Mouse (Mus musculus) right cerebral cortex, postnatal 36 days (tissue): ENCODE measurements around the gene Cav1.

ENCODE experiments used
- DNase-seq, 2 experiments: peaks; one replicate each; pipeline ENCODE4 v3.0.0; 2022; ENCODE audit warnings: low spot score in 2 of 2, mixed read lengths in 1 of 2

The Cav1 gene

DNA sequence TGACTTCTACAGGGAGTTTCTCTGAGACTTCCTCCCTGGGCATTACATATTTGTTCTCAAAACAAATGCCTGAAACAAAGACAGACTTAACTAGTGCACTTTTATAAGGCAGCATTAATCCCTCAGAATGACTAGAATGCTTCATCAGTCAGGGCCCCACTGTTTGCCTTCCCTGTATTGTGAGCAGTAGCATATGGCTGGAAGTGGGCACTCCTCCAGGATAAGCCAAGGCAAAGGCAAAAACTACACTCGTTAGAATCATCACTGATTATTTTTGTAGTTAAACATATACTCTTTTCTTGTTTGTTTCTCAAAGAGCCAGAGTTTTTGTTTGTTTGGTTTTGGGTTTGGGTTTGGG lies 11.0 kb downstream of the Cav1 start:
- no peak for DNase-seq

DNA sequence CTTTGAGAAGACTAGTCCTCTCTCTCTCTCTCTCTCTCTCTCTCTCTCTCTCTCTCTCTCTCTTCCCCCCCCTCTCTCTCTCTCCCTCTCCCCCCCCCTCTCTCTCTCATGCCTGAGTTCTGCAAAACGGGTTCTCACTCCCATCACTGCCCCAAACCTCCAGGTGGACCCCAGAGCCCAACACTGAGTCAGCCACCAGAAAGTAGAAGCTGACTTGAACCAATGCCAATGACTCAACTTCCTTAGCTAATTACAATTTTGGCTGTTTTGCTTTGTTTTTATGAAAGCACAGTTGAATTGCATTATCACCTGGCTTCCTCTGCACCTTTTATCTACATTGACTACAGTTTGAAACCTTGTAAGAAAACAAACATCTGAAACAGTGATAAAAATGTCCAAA lies 11.8 kb downstream of the Cav1 start:
- no peak for DNase-seq

DNA sequence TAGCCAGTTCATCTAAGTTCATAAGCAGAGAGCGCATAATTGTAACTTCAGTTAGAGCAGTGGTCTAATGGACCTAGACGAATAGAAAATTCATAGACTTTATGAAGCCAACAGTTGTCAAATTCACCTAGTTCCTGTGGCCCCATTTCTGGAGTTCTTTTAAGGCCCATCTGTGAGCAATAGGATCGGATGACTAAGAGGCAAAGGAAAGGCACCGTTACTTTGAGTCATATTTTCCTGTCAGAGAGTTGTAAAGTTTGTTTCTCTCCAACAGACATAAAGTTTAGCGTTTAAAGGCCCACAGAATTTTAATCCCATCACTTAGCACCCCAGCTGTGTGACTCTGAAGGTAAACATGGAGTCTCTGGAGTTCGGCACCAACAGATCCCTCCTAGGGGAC lies 15.8 kb downstream of the Cav1 start:
- no peak for DNase-seq

DNA sequence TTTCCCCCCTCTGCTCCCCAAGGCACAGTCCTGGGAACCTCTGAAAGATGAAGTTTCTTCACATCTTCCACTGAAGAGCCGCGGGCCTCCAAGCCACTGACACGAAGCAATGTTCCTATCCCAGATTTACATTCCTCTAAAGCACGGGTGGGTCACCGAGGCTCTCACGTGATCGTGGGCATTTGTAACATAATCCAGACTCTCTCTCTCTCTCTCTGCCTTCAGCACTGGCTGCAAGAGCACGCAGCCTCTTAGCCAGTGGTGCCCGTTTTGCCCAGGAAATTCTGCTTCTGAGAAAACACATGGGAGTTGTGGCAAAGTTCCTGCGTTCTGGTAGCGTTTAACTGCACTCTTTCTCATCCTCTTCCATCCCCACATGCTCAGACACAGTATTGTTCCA lies 21.1 kb downstream of the Cav1 start:
- DNase-seq, result no peak

DNA sequence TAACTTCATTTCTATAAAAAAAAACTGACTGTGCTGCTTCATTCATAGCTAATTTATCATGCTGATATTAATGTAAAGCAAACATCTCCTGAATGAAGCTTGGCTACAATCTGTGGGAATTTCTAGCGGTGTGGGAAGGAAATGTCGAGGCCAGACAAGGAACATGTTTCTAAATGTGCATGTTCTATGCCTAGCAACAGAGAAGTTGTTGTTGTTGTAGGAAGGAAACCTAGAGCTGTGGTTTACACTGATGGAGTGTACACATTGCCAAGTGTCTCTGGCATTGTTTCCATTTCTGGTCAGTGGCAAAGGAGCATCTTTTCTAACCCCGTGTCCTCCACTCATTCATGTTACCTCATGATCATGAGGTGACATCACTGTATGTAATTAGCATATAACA lies 23.7 kb downstream of the Cav1 start:
- DNase-seq, result no peak

DNA sequence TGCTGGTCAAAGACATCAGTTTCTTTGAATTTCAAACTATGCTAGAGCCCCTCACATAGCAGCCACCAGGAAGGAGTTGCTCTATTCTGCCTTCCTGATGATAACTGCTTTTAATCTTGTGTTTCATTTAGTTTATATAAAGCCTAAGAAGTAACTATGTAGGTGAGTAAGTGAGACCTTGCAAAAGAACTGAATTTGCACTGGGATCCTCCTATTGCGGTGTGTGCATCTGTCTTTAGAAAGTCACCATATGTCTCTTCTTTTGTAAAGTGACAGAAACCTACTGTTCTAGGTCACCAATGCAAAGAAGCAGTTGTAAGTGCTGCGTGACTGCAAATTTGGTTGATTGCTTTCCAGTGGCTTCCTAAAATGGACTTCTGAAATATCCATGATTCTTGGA lies 31.6 kb downstream of the Cav1 start:
- DNase-seq, result peak in 1 of 2 experiments; percentile 14

DNA sequence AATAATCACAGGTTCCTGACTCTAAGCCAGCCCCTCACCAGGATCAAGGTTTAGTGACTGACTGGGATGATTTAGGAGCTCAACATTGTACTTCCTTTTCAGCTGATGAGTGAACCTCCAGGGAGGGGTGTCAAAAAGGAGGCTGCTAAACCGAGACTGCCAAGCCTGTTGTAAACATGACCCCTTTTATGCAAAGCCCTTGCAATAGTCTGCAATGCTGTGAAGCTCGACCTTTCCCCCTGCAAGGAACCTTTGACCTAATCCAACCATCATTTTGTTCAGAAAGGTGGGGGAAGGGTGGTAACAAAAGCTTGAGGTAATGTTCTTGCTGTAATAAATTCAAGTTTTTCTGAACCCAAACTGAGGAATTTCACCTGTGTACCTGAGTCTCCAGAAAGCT lies 34.3 kb downstream of the Cav1 start:
- no peak for DNase-seq

DNA sequence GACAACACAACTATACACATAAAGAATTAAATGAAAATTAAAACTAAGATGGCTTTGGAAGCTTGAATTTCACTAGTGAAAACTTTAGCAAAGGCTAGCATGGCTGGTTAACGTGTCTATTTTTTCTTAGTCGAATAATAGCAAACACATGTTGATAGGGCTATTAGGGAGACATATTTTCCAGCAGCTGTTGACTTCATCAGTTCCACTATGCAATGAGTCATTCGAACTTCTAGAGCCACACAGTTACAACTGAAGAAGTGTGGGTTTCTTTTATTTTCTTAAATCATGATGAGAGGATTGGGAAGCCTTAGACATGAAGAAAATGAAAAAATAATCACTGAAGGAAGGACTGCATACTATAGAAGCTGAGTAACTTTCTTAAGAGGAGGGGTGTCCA lies 41.9 kb downstream of the Cav1 start:
- no peak for DNase-seq

DNA sequence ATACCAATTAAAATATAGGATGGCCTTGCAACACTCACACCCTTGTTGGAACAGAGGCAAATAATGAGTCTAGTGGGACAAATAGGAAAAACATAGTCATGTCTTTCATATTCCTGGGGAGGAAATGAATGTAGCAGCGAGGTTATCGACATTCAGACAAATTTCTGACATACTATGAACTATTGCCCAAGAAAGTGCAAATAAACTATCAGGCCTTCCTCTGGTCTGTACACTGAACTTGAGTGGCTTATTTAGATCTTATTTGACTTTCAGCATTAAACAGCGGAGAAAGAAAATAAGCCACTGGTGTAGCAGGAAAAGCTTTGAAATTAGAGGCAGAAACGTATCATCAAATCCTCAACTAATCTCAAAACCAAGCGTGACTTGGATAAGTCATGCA lies 44.7 kb downstream of the Cav1 start:
- DNase-seq, result no peak

DNA sequence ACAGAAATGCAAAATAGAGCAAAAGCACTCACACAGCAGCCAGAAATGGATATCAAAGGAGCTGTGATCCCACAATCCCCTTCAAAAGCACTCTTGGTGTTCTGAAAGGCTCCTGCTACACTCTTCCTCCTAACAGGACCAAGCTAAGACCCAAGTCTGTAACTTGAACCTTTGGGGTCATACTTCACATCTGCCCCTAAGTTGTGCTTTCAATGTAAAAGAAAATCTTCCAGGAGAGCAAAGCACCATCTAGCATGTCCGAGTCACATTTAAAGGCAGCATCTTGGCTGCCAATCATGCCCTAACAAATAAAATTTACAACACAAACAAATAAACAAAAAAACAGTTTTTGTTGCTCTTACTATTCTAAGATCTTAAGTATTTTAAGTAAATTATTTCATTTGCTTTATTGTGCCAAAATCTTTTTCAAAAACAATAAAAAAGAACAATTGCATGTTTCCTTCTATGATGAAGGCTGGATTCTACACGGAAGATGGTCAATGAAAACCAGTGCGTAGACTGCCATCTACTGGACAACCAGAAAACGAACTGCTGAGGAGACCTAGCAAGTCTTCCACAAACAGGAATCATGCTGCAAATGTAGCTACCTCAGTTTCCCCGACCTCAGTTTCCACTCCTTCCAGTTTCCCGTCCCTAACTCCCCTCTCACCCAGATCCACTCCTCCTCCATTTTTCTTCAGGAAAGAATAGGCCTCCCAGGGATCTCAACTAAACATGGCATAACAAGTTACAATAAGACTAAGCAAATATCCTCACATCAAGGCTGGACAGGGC lies 53.0 kb downstream of the Cav1 start:
- DNase-seq, result no peak

DNA sequence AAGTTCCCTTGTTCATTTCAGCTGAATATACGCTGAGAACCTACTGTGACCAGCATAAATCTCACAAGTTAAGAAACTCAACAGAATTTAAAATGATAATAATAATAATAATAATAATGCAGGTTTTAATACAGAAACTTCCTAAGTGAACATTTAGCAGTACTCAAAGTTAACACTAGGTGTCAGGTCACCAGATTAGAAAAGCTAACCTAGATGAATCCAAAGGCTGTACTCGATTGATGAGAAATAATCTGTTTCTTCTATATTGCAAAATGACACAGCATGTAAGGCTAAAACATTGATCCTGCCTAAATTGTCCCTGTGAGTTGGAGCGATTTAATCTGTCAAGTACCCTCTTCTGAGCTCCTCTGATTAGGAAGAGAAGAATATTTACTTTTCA lies 56.6 kb downstream of the Cav1 start:
- DNase-seq, result no peak

DNA sequence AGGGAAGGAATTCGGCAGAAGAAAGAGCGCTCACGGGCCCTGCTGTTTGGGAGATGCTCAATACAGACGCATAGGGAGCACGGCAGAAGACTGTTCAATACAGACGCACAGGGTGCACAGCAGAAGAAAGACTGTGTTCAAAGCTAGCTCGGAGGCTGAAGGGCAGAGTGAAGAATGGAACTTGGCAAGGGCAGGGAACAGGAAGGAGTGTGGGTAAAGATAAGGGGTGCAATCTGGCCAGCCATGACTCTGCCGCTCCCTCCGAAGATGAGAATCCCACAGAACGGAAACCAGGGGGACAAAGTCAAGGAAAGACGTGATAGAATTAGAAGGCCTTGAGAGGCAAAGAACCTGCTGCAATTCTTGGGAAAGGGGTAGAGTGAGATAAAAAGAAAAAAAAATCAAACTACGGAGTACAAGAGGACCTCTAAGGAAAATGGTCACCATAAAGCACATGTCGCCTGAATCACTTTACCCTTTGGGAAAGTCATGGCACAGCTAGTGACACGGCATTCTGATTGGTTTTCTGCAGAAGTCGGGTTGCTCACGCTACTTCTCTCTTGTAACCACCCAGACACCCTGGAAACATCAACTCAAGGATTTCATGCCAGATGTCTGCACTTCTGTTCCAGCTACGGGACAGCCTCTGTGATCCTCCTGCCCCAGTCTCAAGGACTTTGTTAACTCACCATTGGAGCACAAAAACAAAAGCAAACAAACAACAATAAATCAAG lies 57.5 kb downstream of the Cav1 start:
- DNase-seq, result no peak

DNA sequence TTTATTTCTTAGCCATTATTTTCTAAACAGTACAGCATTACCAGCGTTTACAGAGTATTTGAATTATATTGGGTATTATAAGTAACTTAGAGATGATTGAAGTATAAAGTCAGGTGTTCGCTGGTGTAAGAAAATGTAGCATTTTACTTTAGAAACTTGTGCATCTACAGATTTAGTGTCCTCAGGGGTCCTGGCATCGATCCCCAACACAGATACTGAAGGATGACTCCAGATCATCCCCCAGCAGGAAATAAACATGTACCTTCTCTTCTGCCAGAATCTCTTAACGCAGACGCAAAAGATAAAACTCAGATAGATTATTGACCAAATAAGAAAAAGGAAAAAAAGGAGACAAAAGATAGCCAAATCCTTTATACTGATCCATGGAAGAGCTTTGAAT lies 68.2 kb downstream of the Cav1 start:
- no peak for DNase-seq

DNA sequence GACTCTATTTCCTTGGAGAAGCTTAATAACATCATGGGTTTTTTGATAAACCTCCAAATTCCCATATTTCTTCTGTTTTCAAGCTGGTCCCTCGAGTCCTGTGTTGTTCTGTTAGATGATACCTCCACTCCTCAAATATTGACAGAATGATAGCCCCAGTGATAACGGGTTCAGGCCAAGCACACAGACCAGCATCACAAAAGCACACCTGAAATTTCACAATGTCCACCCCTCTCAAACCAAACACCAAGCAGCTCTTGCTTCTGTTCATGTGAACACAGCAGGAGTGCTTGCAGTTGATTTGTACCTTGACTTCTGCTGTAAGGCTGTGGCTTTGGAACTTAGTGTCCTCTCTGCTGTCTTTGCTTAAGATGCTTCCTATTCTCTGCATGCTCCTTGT lies 71.2 kb downstream of the Cav1 start:
- DNase-seq, result no peak

DNA sequence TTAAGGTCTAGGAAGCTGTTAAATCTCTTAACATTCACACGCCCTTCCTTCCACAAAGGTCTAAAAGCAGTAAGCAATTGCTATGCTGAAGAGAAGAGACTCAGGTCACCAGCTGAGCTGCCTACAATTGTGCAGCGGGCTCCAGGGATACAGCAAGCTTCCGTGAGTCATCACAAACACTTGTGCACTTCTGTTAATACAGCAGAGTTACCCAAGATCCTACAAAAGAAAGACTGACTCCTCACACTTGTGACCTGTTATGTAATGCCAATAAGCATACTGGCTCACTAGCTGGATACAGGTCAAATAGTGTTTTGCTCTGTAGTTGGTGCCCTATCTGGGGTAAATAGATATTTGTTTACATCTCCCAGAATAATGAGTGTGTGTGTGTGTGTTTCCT lies 74.0 kb downstream of the Cav1 start:
- DNase-seq, result no peak

DNA sequence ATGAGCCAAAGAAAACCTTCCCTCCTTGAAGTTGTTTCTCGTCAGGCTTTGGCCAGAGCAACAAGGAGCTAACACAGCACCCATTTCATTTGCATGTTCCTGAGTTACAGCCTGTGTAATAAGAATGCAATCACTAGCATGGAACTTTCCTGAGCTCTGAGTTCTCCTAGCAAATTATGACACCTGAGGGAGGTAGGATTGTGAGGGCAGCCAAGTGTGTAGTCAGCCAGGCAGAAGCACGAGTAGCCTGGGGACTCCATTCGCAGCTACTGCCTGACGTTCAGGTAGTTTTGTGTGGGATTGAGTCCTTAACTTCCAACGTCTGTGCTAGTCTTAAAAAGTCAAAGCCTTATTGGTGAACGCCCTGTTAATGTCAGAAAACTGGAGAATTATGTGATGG lies 75.6 kb downstream of the Cav1 start:
- DNase-seq, result no peak

DNA sequence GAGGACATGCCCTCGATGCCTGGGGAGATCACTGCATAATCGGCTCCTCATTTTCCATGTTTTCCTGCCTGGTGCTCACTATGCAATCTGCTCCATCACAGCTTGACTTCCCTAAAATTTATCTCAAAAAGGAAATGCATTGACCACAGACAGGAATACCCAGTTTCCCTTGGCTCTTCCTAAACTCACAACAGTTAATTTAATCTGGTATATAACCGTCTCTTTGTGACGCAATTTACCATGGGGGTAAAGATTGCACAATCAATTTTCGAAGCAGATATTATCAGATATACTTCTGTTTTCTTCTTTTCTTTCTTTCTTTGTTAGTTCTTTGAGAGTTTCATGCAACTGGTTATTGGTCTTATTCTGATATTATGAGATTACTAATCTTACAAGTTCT lies 79.4 kb downstream of the Cav1 start:
- no peak for DNase-seq

DNA sequence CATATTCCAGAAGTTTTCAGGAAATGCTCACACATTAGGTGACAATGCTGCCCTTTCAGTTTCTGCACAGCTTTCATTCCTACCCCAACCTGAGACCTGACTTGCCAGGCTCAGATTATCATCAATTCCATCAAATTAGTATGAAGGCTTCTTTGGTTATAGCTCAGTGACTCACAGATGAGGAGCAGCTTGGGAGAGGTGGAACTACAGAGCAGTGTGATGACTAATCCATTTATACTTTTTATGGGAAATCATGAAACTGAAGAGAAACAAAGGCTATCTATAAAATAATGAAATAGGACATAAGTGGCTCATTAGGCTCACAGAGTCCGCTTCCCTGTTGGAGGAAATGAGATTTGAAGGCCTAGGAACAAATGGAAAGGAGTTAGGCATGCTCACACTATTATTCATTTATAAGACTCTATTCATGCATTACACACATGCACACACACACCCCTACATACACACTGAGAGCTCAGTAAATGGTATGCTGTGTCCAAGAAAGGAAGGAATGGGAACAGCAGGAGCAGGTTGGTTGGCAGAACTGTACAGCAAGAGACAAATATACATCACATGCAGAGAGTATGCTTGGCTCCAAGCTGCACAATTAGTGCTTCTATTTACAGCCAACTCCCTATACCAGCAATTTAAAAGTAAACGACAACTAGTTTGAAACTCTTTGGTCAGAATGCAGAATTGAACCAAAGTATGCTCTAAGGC lies 82.0 kb downstream of the Cav1 start:
- DNase-seq, result peak in 1 of 2 experiments; percentile 18
